Mouse (Mus musculus): Measurements from ENCODE around the gene Cdh20. TPM values are rescaled to one million over a fixed set of nuclear protein-coding genes. Genes with fewer than 3 reads are reported as not detected.

Gene Cdh20
- polyA plus RNA-seq, 1 experiment from 2014 or later, result 0.18 TPM

GRCm38 (mm10) chr1:104980273-104980672 is 211.9 kb downstream of the Cdh20 start:
- Histone ChIP-seq H3K4me3 (ENCODE audit: low read depth, low read length) (no peak overlapping the region), H3K27me3 (replicated peaks; ENCODE audit: control insufficient read depth, insufficient read depth, low read length) (no peaks in the 10 kb centered on the region), H3K4me1 (ENCODE audit: control insufficient read depth, insufficient read depth, low read length) (no peaks in the 10 kb centered on the region), H3K36me3 (ENCODE audit: control insufficient read depth, insufficient read depth, low read length) (no peaks in the 10 kb centered on the region), H3K9ac (ENCODE audit: low read depth, low read length) (no peak overlapping the region), H3K4me2 (ENCODE audit: low read depth, low read length) (no peak overlapping the region), H3K27ac (replicated peaks; ENCODE audit: low read depth, low read length) (no peak overlapping the region), H3K9me3 (ENCODE audit: control insufficient read depth, low read length) (no peaks in the 10 kb centered on the region)
- DNase-seq (ENCODE audit: low spot score) (no peak), ATAC-seq (ENCODE audit: low read depth) (no peak)
- WGBS, result 81% methylated on average over 1 of the region's 1 CpGs

GRCm38 (mm10) chr1:104986222-104986973 is 218.1 kb downstream of the Cdh20 start:
- ATAC-seq (ENCODE audit: low read depth) (peak; percentile 71; the same call in 1 of the 2 replicates), DNase-seq (ENCODE audit: low spot score) (peak; percentile 83)
- Histone ChIP-seq H3K9me3 (ENCODE audit: control insufficient read depth, low read length) (no peaks in the 10 kb centered on the region), H3K4me3 (ENCODE audit: low read depth, low read length) (no peak overlapping the region), H3K4me2 (ENCODE audit: low read depth, low read length) (no peak overlapping the region), H3K36me3 (ENCODE audit: control insufficient read depth, insufficient read depth, low read length) (no peaks in the 10 kb centered on the region), H3K27me3 (replicated peaks; ENCODE audit: control insufficient read depth, insufficient read depth, low read length) (no peaks in the 10 kb centered on the region), H3K27ac (replicated peaks; ENCODE audit: low read depth, low read length) (no peak overlapping the region), H3K9ac (ENCODE audit: low read depth, low read length) (no peak overlapping the region), H3K4me1 (ENCODE audit: control insufficient read depth, insufficient read depth, low read length) (no peaks in the 10 kb centered on the region)
- 26% methylated on average over 5 of the region's 5 CpGs for WGBS

DNA sequence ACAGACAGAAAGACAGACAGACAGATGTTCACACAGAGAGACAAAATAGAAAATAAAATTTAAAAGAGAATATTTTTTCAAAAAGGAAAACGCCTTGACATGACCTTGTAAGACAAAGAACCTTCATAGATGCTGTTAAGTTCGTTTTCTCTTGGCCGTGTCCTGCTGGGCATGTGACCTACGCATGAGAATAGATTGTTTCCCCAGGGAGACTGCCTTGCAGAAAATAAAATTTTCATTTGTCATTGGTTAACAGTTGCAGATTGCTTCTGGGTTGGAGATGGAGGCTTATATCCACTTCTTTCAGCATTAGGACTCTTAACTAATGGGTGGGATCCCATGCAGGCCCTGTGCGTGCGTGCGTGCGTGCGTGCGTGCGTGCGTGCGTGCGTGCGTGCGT is 219.2 kb downstream of the Cdh20 start:
- WGBS, result 90% methylated on average over 16 of the region's 16 CpGs
- Histone ChIP-seq H3K36me3 (ENCODE audit: control insufficient read depth, insufficient read depth, low read length) (no peaks in the 10 kb centered on the region), H3K27me3 (replicated peaks; ENCODE audit: control insufficient read depth, insufficient read depth, low read length) (no peaks in the 10 kb centered on the region), H3K9me3 (ENCODE audit: control insufficient read depth, low read length) (no peaks in the 10 kb centered on the region), H3K4me1 (ENCODE audit: control insufficient read depth, insufficient read depth, low read length) (no peaks in the 10 kb centered on the region), H3K9ac (ENCODE audit: low read depth, low read length) (no peak overlapping the region), H3K27ac (replicated peaks; ENCODE audit: low read depth, low read length) (no peak overlapping the region), H3K4me2 (ENCODE audit: low read depth, low read length) (no peak overlapping the region), H3K4me3 (ENCODE audit: low read depth, low read length) (no peak overlapping the region)
- ATAC-seq (ENCODE audit: low read depth), result no peak
- DNase-seq (ENCODE audit: low spot score), result no peak

DNA sequence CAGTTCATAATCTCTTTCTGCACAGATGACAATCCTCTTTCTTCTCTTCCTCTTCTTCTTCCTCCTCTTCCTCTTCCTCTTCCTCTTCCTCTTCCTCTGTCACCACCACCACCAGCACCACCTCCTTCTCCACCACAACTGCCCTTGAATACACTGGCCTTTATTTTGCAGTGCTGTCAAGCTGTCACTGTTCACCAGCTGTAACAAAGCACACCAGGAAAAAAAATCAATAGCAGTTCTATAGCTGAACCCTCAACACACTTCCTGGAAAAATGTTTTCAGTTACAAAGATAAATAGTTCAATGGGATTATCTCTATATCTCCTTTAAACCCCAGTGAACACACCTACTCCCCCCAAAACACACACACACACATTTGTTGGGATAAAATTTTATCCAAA is 224.1 kb downstream of the Cdh20 start:
- ATAC-seq (ENCODE audit: low read depth), result no peak
- H3K27me3 ChIP-seq (replicated peaks; ENCODE audit: control insufficient read depth, insufficient read depth, low read length), result no peaks in the 10 kb centered on the region
- H3K9me3 ChIP-seq (ENCODE audit: control insufficient read depth, low read length), result no peaks in the 10 kb centered on the region

GRCm38 (mm10) chr1:104993905-104994611 is 225.7 kb downstream of the Cdh20 start:
- DNase-seq (ENCODE audit: low spot score) (peak; percentile 36), ATAC-seq (ENCODE audit: low read depth) (peak; percentile 70)
- Histone ChIP-seq H3K27ac (replicated peaks; ENCODE audit: low read depth, low read length) (no peak overlapping the region), H3K9me3 (ENCODE audit: control insufficient read depth, low read length) (no peaks in the 10 kb centered on the region), H3K27me3 (replicated peaks; ENCODE audit: control insufficient read depth, insufficient read depth, low read length) (no peaks in the 10 kb centered on the region), H3K4me1 (ENCODE audit: control insufficient read depth, insufficient read depth, low read length) (peaks cover 5% of the 10 kb centered on the region; the same call in 1 of the 2 replicates), H3K4me2 (ENCODE audit: low read depth, low read length) (peak overlapping the region; percentile 90), H3K9ac (ENCODE audit: low read depth, low read length) (peak overlapping the region; percentile 59), H3K36me3 (ENCODE audit: control insufficient read depth, insufficient read depth, low read length) (no peaks in the 10 kb centered on the region), H3K4me3 (ENCODE audit: low read depth, low read length) (peak overlapping the region; percentile 46)
- WGBS, result 15% methylated on average over 50 of the region's 51 CpGs

More for the DNA sequence above, 224.1 kb downstream of the Cdh20 start:
- no peak overlapping the region for H3K27ac ChIP-seq (replicated peaks; ENCODE audit: low read depth, low read length)
- peaks cover 5% of the 10 kb centered on the region; the same call in 1 of the 2 replicates for H3K4me1 ChIP-seq (ENCODE audit: control insufficient read depth, insufficient read depth, low read length)
- H3K4me2 ChIP-seq (ENCODE audit: low read depth, low read length), result no peak overlapping the region
- H3K4me3 ChIP-seq (ENCODE audit: low read depth, low read length), result no peak overlapping the region
- DNase-seq (ENCODE audit: low spot score), result no peak
- H3K9ac ChIP-seq (ENCODE audit: low read depth, low read length), result no peak overlapping the region
- no peaks in the 10 kb centered on the region for H3K36me3 ChIP-seq (ENCODE audit: control insufficient read depth, insufficient read depth, low read length)

DNA sequence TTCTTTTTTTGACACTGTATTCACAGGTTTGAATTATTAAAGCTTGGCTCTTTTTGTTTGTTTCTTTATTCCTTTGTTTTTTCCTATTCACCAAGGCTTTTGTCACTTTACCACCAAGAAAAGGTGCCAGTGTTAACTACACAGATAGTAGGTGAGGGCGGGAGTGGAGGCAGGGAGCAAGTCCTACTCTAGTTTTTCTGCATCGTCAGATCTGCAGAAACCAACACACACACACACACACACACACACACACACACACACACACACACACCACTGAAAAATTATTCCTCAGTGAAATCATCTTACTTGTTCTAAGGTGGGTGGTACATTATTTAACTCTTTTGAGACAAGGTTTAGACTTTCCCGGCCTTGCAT is 226.3 kb downstream of the Cdh20 start:
- H3K9ac ChIP-seq (ENCODE audit: low read depth, low read length), result no peak overlapping the region
- H3K9me3 ChIP-seq (ENCODE audit: control insufficient read depth, low read length), result no peaks in the 10 kb centered on the region
- DNase-seq (ENCODE audit: low spot score) (no peak), ATAC-seq (ENCODE audit: low read depth) (no peak)
- H3K27ac ChIP-seq (replicated peaks; ENCODE audit: low read depth, low read length), result no peak overlapping the region
- peaks cover 5% of the 10 kb centered on the region; the same call in 1 of the 2 replicates for H3K4me1 ChIP-seq (ENCODE audit: control insufficient read depth, insufficient read depth, low read length)
- H3K27me3 ChIP-seq (replicated peaks; ENCODE audit: control insufficient read depth, insufficient read depth, low read length), result no peaks in the 10 kb centered on the region
- peak overlapping the region; percentile 90 for H3K4me2 ChIP-seq (ENCODE audit: low read depth, low read length)
- WGBS, result 58% methylated on average over 3 of the region's 3 CpGs
- H3K4me3 ChIP-seq (ENCODE audit: low read depth, low read length), result peak overlapping the region; percentile 46; the same call in 1 of the 2 replicates
- H3K36me3 ChIP-seq (ENCODE audit: control insufficient read depth, insufficient read depth, low read length), result no peaks in the 10 kb centered on the region

DNA sequence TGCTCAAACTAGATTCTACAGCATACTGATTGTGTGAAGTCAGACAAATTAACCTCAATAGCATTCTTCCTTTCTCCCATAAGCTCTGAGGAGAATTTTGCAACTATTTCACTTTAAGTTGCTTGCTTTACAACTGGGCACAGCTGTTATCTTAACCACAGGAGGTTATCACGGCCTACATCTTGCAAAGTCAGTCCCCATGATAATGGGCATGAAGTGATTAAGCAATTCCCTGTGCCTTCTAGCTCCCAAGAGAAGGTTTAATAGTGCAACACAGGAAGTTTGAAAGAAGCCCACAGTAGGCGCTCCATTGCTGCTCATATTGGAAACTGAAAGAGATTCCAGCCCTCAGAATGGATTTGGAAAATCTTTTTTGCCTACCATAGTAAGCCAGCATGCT is 229.5 kb downstream of the Cdh20 start:
- ATAC-seq (ENCODE audit: low read depth), result no peak
- 62% methylated on average over 2 of the region's 2 CpGs for WGBS

GRCm38 (mm10) chr1:105002179-105002578 is 233.8 kb downstream of the Cdh20 start:
- Histone ChIP-seq H3K9me3 (ENCODE audit: control insufficient read depth, low read length) (no peaks in the 10 kb centered on the region), H3K9ac (ENCODE audit: low read depth, low read length) (no peak overlapping the region), H3K4me2 (ENCODE audit: low read depth, low read length) (no peak overlapping the region), H3K36me3 (ENCODE audit: control insufficient read depth, insufficient read depth, low read length) (no peaks in the 10 kb centered on the region), H3K4me3 (ENCODE audit: low read depth, low read length) (no peak overlapping the region), H3K27ac (replicated peaks; ENCODE audit: low read depth, low read length) (no peak overlapping the region), H3K4me1 (ENCODE audit: control insufficient read depth, insufficient read depth, low read length) (no peaks in the 10 kb centered on the region), H3K27me3 (replicated peaks; ENCODE audit: control insufficient read depth, insufficient read depth, low read length) (no peaks in the 10 kb centered on the region)
- ATAC-seq (ENCODE audit: low read depth) (no peak), DNase-seq (ENCODE audit: low spot score) (no peak)
- 52% methylated on average over 1 of the region's 1 CpGs for WGBS

More for the DNA sequence above, 229.5 kb downstream of the Cdh20 start:
- peaks cover 5% of the 10 kb centered on the region; the same call in 1 of the 2 replicates for H3K4me1 ChIP-seq (ENCODE audit: control insufficient read depth, insufficient read depth, low read length)
- no peak overlapping the region for H3K4me2 ChIP-seq (ENCODE audit: low read depth, low read length)
- no peaks in the 10 kb centered on the region for H3K27me3 ChIP-seq (replicated peaks; ENCODE audit: control insufficient read depth, insufficient read depth, low read length)
- no peaks in the 10 kb centered on the region for H3K9me3 ChIP-seq (ENCODE audit: control insufficient read depth, low read length)
- H3K9ac ChIP-seq (ENCODE audit: low read depth, low read length), result no peak overlapping the region
- no peak overlapping the region for H3K27ac ChIP-seq (replicated peaks; ENCODE audit: low read depth, low read length)
- no peak overlapping the region for H3K4me3 ChIP-seq (ENCODE audit: low read depth, low read length)
- H3K36me3 ChIP-seq (ENCODE audit: control insufficient read depth, insufficient read depth, low read length), result no peaks in the 10 kb centered on the region
- peak; percentile 10 for DNase-seq (ENCODE audit: low spot score)
